Mouse (Mus musculus): Measurements from ENCODE around the gene Tulp2.

GRCm38 (mm10) chr7:45525809-45526473, 44.3 kb downstream of the Tulp2 start, which contains the start of the genes Ppp1r15a and Plekha4:
- TF ChIP-seq POLR2A (IDR thresholded peaks at IDR 0.05; ENCODE audit: low read depth, low read length) (peak; percentile 95), CTCF (IDR thresholded peaks at IDR 0.05; ENCODE audit: extremely low read depth, insufficient read depth, insufficient read length, insufficient replicate concordance) (no peak)
